Mouse (Mus musculus): Measurements from ENCODE around the gene Fbxo21. TPM values are rescaled to one million over a fixed set of nuclear protein-coding genes. Genes with fewer than 3 reads are reported as not detected.

Gene Fbxo21
- total RNA-seq (2021), result 10 to 100 TPM; 38.2 to 44.9 TPM

DNA sequence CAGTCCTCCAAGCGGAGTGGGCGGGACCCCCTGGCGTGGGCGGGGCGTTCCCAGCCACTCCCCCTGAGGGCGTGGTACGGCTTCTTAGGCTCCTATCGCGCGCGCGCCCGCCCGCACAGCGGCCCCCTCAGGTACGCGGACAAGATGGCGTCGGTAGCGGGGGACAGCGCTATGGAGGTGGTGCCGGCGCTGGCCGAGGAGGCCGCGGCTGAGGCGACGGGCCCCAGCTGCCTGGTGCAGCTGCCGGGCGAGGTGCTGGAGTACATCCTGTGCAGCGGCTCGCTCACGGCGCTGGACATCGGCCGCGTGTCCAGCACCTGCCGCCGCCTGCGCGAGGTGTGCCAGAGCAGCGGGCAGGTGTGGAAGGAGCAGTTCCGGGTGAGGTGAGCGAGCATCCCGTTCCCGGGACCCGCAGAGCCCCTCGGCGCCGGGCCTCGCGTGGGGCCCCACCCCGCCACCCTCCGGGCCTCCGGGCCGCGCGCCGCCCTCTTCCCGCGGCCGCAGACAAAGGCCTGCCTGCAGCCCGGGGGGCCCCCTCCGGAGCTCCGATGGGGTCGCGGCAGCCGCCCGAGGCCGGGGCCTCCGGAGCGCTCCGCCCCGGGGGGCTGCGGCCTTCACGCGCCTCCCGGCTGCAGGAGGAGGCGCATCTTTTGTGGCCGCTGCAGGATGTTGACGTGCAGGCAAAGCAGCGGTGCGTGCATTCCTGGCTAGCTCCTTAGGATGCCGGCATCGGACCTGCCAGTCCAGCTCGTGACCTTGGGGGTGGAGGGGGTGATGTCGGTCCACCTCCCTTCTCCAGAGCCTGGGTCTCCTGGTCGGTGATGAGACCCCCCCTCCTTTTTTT is at the start of gene Fbxo21:
TSS of gene Fbxo21 (plus strand) at position 74 of the 844 bp plus-strand sequence.
- DNase-seq (ENCODE audit: low spot score), result peak; percentile 94
- intact Hi-C loops (cut with DNase I), result no loop called here

DNA sequence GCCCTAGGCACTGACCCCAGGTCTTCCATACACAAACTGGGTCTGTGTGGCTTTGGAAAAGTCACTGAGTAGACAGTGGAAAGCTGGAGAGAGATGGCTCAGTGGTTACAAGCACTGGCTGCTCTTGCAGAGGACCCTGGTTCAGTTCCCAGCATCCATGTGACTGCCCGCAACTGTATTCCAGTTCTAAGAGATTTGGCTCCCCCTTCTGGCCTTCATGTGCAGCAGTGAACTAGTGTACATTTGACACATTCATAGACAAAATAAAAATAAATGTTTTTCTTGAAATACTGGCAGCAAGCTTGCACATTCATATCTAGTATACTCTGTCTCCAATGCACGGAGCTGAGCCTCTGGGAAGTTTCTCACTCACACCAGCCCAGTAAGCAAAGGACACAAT is 48.0 kb upstream of the Fbxo21 start:
- intact Hi-C loops (cut with DNase I), result no loop called here
- DNase-seq (ENCODE audit: low spot score), result no peak

DNA sequence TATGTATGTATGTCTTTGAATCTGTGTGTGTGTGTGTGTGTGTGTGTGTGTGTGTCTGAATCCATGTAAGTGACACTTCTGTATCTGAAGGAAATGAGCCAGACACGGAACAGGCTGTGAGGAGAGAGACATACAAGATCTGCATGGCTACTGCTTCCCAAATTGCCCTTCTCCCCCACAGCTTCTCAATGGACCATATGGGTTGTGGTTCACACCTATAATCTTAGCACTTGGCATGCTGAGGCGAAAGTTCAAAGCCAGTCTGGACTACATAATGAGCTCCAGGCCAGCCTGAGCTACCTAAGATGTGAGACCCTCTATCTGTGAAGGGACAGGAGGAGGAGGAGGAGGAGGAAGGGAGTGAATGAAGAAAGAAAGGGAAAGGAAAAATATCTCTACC is 44.3 kb upstream of the Fbxo21 start:
- no peak for DNase-seq (ENCODE audit: low spot score)
- intact Hi-C loops (cut with DNase I), result loop anchor here (2.0 kb wide), 3 partner anchors 317 to 423 kb away; no protein-coding TSS in a partner anchor

DNA sequence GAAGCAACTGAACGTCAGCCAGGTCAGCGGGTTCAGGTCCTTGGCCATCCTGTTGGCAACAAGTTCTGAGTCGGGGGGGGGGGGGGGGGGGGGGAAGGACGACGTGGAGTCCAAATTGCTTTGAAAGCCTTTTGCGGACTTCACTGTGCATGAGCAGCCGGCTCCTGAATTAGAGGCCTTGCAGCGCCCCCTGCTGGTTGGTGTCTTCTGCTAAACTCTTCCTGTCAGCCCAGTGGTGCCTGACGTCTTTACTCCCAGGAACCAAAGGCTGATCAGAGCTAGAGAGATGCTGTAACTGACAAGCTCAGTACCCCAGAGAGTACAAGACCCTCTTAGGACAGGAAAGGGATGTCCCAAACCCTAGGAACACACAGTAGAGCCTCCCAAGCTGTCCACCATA is 43.7 kb upstream of the Fbxo21 start:
- intact Hi-C loops (cut with DNase I), result loop anchor here (2.0 kb wide), 3 partner anchors 318 to 424 kb away; no protein-coding TSS in a partner anchor
- peak; percentile 19 for DNase-seq (ENCODE audit: low spot score)

DNA sequence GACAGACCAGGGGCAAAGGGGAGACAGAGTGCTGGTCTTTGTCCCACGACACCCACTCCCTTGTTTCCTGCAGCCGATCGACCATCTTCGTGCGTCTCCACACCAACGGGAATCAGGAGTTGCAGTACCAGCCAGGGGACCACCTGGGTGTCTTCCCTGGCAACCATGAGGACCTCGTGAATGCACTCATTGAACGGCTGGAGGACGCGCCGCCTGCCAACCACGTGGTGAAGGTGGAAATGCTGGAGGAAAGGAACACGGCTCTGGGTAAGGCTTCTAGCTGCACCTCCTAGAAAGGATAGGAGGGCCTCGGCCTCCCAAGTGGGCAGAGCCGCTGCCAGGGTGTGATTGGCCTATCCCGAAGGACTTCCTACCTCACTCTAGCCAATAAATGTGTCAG is 40.2 kb upstream of the Fbxo21 start:
- DNase-seq (ENCODE audit: low spot score), result no peak
- intact Hi-C loops (cut with DNase I), result no loop called here

DNA sequence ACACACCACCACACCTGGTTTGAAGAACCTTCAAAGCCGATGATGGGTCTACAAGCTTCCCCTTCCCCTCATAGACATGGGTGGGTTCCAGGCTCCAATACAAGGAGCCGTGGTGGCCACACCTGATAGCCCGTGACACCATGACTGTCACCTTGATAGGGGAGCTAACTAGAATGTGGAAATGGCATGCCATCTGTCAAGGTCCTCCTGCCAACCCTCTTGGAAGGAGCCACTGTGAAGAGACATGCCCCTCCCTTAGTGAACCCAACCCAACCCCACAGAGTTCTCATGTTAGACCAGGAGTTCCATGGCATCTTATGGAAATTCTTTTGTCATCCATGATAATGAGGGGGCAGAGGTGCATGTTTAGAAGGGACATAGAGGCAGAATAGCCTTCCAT is 39.3 kb upstream of the Fbxo21 start:
- no peak for DNase-seq (ENCODE audit: low spot score)
- intact Hi-C loops (cut with DNase I), result no loop called here

DNA sequence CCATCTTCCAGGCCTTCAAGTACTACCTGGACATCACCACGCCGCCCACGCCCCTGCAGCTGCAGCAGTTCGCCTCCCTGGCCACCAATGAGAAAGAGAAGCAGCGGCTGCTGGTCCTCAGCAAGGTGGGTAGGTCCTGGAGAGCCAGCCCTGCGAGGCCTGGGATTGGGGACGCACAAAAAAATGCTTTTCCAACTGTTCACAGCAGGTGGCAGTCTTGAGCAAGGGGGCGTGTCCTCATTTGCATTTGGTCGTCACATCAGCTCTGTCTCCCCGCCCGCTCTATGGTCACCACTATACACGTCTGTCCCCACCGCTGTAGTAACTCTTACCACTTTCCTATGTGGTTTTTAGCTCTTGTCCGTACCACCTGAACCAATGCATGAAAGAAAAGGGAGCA is 38.3 kb upstream of the Fbxo21 start:
- intact Hi-C loops (cut with DNase I), result no loop called here

DNA sequence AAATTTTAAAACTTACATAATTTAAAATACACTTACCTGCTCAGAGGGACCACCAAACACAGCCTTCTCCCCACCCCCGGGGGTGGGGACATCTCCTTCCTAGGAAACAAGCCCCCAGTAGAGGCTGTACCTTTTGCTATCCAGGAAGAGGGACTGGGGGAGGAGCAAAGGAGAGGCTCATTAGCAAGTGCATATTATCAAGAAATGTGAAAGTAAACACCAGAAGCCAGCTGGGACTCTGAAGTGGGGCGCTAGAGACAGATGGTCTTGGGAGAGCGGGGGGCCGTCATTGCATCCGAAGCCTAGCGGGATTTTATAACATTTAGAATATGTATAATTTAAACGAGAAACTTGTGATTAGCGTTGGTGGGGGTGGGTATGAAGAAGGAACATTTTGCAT is 37.1 kb upstream of the Fbxo21 start:
- intact Hi-C loops (cut with DNase I), result no loop called here
- DNase-seq (ENCODE audit: low spot score), result no peak

More for the DNA sequence above, 38.3 kb upstream of the Fbxo21 start:
- no peak for DNase-seq (ENCODE audit: low spot score)

DNA sequence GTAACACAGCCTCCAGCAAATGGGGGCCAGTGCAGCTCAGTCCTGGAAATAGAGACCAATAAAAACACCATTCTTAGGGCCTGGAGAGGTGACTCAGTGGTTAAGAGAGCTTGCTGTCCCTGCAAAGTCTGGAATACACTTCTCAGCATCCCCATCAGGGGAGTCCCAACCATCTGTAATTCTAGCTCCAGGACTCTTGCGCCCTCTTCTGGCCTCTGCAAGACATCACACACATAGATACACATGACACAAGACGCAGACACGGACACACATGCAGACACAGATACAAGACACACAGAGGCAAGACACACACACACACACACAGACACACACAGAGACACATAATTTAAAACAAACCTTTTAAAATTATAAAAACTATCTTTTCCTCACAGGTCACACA is 35.0 kb upstream of the Fbxo21 start:
- DNase-seq (ENCODE audit: low spot score), result no peak
- intact Hi-C loops (cut with DNase I), result no loop called here

DNA sequence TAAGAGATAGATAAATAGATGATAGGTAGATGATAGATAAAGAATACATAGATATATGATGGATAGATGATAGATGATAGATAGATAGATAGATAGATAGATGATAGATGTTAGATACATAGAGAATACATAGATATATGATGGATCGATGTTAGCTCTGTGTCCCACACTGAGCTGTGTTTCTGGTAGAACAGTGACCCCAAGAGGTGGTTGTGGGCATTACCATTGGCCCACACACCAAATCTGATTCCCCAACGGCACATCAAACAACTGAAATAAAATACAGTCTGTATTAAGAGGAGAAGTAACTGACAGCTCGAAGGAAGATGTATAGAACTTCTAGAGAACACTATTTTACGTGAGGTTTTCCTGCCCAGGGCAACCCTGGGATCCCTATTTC is 29.9 kb upstream of the Fbxo21 start:
- no peak for DNase-seq (ENCODE audit: low spot score)
- intact Hi-C loops (cut with DNase I), result loop anchor here (2.0 to 5.0 kb wide), 2 partner anchors 56 to 430 kb away; no protein-coding TSS in a partner anchor

DNA sequence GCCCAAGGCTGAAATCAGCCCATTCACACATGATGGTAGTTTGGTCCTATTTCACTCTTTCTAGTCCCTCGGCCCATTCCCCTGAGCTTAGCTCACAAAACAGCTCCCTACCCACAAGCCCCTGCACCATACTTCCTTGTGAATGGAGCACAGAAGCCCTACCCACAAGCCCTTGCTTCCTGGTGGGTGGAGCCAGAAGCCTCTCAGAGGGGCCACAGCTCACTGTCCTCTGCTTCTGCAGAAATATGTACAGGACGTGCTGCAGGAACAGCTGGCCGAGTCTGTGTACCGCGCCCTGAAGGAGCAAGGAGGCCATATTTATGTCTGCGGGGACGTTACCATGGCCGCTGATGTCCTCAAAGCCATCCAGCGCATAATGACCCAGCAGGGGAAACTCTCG is 27.1 kb upstream of the Fbxo21 start:
- intact Hi-C loops (cut with DNase I), result loop anchor here (5.0 kb wide), 1 partner anchor 53 kb away; no protein-coding TSS in a partner anchor
- DNase-seq (ENCODE audit: low spot score), result no peak

DNA sequence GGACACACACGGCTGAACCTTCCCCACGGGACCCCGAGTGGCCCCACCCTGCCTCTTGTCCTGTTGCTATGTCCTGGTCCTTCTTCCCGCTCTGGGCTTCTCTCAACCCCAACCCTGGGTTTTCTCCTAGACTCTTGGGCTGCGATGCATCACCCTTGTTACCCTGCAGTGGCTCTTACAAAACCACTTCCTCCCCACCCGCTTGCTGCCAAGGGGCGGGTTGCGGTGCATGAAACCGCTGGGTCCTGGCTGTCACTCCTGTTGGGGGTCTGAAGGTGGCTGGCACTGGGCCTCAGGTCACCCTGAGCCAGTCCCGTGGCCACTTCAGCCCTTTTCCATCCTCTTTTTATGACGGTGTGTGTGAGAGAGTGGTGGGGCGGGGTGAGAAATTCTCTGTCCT is 22.6 kb upstream of the Fbxo21 start:
- no peak for DNase-seq (ENCODE audit: low spot score)
- intact Hi-C loops (cut with DNase I), result no loop called here

DNA sequence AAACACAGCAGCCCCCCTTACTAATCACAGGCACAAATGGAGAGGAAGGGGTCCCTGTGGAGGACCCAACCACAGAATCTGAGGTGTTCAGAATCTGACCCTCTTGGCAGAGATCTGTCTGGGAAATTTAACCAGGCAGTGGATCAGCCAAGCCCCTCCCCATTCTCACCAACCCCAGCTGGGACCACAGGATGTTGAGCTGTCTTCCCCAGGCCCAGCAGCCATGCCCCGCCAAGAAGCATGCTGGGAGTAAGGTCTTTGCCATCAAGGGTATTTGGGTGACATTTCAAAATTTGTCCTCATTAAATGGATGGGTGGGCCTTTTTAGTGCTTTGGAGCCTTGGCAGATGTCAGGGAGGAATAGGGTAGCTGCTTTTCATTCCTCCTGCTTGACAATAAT is 22.1 kb upstream of the Fbxo21 start:
- intact Hi-C loops (cut with DNase I), result no loop called here
- no peak for DNase-seq (ENCODE audit: low spot score)

DNA sequence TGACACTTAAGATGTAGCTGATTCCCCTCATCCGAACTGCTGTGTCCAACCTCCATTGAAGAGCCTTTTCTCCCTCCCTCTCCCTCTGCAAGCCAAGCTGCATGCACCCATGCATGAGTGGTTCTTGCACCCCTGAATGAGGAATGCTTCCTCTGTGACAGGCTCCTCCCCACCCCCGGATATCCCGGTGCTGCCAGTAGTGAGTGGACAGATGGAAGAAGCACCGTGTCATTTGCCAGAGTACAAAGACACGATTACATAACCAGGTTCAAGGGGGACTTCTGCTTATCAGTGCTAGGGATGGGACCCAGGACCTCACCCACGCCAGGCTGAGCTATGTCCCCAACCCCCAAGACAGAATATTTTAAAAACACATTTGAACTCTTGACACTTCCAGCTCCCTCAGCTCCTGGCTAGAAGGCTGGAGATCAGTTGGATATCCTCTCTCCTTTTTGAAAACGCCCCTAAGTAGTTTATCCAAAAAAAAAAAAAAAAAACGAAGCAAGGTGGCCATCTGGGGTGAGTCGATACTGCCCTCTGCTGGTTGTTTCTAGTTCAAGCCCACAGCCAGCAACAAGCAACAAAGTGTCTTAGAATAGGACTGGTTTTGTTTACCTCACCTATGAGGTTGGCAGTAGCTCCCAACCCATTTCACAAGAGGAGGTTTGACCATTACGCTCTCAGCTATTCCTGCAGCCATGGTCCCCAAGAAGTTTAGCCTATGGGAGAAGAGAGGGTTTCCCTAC is 20.7 kb upstream of the Fbxo21 start:
- intact Hi-C loops (cut with DNase I), result no loop called here
- DNase-seq (ENCODE audit: low spot score), result no peak

DNA sequence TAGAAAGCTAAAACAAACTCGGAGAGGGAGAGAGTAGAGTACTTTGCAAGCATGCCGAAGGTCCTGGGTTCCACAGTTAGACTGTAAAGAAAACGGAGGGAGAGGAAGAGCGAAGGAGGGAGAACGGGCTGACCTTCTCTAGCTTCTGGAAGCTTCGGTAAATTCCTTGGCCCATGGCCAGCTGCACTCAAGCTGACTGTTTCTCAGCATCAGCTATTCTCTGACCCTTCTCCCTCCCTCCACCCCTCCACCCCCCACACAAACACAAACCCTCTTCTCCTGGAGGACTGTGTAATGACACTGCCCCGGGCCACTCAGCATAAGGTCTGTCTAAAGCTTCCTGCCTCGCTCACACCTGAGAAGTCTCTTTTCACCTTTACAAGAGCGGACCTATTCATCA is 11.8 kb upstream of the Fbxo21 start:
- no peak for DNase-seq (ENCODE audit: low spot score)
- intact Hi-C loops (cut with DNase I), result no loop called here

DNA sequence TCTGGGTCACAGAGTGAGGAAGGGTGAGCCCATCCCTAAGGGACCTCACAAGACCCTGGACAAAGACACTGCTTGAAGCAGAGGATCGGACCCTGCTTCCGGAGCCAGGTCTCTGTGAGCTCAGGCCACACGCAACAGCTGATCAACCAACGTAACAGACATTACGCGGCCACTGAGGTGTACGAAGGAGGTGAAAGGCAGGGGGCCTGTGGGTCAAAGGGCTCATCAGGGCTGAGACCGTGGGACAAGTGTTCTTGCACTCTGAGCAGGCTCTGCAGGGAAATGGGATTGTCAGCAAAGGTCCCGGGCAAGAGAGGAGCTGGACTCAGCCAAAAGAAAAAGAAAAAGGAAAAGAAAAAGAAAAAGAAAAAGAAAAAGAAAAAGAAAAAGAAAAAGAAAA is 9.6 kb upstream of the Fbxo21 start:
- intact Hi-C loops (cut with DNase I), result no loop called here
- no peak for DNase-seq (ENCODE audit: low spot score)

DNA sequence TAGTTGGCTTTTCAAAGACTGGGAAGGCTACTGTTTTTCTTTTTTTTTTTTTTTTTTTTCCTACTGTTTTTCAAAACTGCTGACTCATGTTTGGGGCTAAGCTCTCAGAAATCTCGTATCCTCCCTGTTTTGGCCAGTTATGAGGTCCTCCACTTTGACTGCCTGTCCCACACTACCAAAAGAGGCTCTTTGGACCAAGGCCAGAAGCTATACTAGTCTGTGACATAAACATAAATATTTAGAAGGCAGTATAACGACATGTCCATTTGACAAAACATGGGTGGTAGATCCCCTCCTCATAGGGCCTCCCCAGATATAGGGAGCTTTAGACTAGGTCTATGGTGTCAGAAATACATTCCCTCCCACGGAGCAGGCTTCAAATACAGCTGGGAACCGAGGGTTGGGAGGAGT is 8.9 kb upstream of the Fbxo21 start:
- intact Hi-C loops (cut with DNase I), result no loop called here
- DNase-seq (ENCODE audit: low spot score), result no peak

DNA sequence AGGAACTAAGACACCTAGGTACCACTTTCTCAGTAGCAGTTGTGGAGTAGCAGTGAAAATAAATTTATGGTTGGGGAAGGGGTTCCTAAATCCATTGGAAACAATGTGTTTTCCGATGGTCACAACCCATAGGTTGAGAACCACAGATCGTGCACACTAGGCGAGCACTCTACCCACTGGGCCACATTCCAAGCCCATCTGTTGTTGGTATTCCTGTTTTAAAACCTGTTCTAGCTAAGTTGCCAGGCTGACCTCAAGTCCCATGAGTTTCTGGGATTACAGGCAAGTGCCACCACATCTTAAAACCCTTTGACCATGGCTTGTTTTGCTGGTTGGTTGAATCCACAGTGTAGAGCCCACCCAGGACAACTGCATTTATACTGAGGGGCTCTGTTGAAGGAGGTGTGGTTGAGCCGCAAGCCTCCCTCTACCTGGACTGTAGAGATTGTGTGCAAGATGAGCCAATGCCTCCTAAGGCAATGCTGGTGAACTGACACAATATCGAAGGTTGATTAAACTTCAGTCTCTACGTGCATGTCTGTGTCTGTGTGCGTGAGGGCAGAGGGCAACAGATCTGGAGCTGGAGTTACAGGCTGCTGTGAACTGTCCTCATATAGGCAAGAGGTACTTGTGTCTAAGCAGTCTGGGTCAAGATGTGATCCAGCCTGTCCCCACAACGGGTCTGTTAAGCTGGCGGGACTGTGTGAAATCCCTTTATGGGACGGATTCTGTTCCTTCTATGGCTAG is 6.7 kb upstream of the Fbxo21 start:
- intact Hi-C loops (cut with DNase I), result no loop called here

DNA sequence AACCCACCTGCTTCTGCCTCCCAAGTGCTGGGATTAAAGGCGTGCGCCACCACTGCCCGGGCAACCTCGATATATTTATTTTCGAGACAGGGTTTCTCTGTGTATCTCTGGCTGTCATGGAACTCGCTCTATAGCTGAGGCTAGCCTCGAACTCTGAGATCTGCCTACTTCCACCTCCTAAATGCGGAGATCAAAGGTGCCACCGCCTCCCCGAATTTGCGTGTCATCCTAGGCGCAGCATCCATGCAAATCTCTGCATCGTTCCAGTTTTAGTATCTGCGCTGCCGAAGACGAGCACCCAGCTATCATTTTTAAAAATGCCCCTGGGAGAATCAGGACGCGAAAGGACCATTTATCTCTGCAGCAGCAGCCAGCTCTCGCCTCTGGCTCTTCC is 270 bp upstream of the Fbxo21 start:
- intact Hi-C loops (cut with DNase I), result no loop called here
- no peak for DNase-seq (ENCODE audit: low spot score)

More for the DNA sequence above, 6.7 kb upstream of the Fbxo21 start:
- DNase-seq (ENCODE audit: low spot score), result no peak

DNA sequence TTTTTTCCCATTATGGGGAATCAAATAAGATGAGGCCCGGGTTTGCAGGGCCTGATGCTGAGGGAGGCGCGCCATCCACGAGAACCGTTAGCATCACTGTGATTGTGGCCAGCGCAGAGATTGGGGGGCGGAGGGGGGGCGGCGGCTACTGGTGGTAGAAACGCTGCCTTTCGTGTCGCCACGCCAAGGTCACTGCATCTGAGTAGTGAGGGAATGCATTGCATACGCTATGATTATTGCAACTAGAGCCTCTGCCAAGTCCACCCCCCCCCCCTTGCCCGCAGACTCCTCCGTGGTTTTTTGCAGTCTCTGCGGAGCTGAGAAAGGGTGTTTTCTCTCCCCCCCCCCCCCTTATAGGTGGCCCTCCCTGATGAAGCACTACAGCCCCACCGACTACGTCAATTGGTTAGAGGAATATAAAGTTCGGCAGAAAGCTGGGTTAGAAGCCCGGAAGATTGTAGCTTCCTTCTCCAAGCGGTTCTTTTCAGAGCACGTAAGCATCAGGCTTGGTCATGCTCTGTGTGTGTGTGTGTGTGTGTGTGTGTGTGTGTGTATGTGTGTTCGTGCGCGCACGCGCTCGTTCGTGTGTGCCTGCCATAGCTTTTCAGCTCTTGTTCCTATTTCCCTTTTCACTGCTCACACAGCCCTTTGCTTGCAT is 1.1 kb downstream of the Fbxo21 start:
- intact Hi-C loops (cut with DNase I), result no loop called here
- no peak for DNase-seq (ENCODE audit: low spot score)

Data from heart, postnatal 25 days (tissue).